Mouse (Mus musculus): ENCODE results near the gene Serpina1d.
"Not testable (repeated sequence)": the region's sequence is repeated elsewhere in the genome, so short reads cannot be mapped to it uniquely, and the experiment has no call there.

The Serpina1d gene

DNA sequence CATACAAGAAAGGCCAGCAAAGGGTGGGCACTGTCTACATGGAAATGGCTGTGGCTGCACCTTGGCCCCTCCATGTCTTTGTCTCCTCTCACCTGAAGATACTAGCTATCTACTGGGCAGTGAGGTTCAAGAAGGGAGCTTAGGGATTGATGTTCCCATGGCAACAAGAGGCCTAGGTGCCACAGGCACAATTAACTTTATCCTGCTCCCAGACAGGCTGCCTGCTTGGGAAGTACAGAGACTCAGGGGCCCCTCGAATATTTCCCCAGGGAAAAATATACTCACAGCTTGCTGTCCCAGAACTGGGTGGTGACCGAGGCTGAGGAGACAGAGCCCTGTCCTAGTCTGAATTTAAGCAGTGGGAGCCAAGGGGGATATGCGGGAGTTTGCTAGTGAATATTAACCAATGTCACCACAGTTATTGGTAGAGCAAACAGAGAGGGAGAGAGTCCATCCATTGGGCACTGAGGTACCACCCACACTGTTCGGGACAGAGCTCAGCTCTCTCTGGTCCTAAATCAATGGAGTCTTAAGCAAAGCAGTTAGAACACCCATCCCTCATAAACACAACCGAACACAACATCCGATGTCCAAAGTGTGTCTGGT, at the start of gene Serpina1d:
Serpina1d (minus strand) TSS at position 347 of the 606 bp plus-strand sequence.
- in situ Hi-C loops (cut with MboI; ENCODE audit: unreplicated experiment in 2 of 2), result not testable (repeated sequence)

DNA sequence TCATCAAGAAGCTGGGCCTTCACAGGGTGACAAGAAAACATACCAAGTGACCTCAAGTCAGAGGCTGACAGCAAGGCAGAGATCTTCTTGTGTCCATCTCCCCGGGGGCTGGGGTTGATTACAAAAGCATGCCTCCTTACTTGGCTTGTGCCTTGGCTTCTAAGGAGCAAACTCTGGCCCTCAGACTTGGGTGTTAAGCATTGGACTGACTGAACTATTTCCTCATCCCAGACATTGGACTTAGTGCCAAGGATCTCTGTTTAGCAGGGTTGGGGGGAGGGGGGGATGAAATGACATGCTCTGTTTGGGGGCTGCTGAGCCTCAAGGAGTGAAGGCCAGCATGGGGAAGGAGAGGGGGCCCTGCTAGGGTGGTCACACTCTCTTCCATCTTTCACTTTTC, 2.8 kb downstream of the Serpina1d start:
- in situ Hi-C loops (cut with MboI; ENCODE audit: unreplicated experiment in 2 of 2), result not testable (repeated sequence)

DNA sequence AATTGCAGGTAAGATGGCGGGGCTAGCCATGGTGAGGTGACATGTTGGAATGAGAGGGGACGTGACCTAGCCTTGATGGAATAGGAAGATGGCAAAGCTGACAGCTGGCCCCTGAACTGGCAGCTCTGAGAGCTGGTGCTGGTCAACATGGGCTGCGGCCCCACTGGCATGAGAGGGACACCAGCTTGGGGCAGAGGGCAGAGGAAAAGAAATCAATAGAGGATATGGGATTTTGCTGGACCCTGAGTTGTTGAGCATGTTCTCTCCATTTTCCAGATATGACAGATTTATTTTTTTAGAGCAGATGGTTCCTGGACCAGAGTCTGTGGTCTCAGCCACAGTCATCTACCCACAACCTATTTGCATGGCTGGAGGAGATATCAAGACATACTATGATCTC, 10.3 kb downstream of the Serpina1d start:
- in situ Hi-C loops (cut with MboI; ENCODE audit: unreplicated experiment in 2 of 2), result not testable (repeated sequence)

DNA sequence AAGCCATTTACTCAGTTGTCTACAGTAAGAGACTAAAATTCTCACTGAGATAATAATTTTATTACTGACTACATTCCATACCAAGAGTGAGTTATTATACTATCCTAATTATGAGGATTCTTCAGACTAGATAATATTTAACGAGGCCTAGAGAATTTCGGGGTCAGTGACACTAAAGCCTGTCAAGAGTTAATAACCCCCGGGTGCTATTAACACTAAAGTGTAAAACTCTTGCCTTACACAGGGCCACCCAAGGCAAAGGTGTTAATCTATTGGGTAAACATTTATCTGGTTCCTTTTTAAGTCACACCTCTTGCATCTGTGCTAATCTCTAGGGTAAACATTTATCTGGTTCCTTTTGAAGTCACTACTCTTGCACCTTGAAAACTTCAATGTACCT, 13.1 kb downstream of the Serpina1d start:
- in situ Hi-C loops (cut with MboI; ENCODE audit: unreplicated experiment in 2 of 2), result not testable (repeated sequence)

DNA sequence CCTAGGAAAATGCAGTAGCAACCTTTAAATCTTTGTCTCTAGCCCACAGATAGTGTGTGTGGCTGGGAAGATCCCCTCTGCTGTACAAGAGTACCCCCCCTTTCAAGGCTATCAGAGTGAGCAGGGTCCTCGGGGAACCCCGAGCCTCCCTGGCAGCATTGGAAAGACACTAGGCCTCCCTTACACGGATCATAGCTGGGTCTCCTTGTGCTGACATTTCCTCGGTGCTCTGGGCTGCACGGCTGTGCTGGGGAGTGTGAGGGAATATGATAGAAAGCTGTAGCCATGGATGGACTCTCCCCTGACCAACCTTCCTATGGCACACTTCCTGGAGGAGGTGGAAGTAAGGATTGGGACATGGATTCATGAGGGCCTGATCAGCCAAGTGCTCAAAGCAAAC, 27.4 kb downstream of the Serpina1d start:
- in situ Hi-C loops (cut with MboI; ENCODE audit: unreplicated experiment in 2 of 2), result not testable (repeated sequence)

DNA sequence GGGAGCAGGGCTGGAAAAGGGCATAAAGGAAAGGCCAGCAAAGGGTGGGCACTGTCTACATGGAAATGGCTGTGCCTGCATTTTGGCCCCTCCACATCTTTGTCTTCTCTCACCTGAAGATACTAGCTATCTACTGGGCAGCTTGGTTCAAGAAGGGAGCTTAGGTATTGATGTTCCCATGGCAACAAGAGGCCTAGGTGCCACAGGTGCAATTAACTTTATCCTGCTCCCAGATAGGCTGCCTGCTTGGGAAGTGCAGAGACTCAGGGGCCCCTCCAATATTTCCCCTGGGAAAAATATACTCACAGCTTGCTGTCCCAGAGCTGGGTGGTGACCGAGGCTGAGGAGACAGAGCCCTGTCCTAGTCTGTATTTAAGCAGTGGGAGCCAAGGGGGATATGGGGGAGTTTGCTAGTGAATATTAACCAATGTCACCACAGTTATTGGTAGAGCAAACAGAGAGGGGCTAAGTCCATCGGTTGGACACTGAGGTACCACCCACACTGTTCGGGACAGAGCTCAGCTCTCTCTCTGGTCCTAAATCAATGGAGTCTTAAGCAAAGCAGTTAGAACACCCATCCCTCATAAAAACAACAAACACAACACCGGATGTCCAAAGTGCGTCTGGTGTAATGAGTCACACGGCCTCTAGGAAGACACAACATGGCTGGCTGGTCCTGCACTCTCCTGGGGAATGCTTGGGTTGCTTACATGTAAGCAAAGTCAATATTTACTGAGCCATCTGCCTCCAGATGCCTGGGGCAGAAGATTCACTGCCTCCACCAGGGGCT, 35.4 kb downstream of the Serpina1d start:
- in situ Hi-C loops (cut with MboI; ENCODE audit: unreplicated experiment in 2 of 2), result not testable (repeated sequence)

DNA sequence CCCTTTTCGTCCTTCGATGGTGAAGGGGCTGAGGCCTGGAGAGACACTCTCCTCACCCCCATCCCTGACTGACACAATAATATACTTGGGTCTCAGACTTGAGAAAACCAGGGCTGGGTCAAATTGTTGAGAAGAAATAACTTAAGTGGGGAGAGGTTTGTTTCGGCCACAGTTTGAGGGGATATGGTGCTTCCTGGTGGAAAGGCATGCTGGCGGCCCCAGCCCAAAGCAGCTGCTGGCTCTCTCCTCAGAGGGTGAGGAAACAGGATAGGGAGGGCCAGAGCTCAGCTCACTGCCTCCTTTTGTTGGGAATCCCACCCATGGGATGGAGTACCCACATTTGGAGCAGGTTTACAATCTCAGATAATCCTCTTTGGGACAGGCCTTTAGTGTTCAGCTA, 37.8 kb downstream of the Serpina1d start:
- in situ Hi-C loops (cut with MboI; ENCODE audit: unreplicated experiment in 2 of 2), result not testable (repeated sequence)

DNA sequence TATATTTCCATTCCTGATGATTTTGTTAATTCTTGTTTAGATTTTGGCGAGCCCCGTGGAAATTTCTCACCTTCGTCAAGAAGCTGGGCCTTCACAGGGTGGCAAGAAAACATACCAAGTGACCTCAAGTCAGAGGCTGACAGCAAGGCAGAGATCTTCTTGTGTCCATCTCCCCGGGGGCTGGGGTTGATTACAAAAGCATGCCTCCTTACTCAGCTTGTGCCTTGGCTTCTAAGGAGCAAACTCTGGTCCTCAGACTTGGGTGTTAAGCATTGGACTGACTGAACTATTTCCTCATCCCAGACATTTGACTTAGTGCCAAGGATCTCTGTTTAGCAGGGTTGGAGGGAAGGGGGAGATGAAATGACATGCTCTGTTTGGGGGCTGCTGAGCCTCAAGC, 38.3 kb downstream of the Serpina1d start:
- in situ Hi-C loops (cut with MboI; ENCODE audit: unreplicated experiment in 2 of 2), result not testable (repeated sequence)
